Mouse (Mus musculus) brain, embryonic 14.5 days (tissue): ENCODE data around the gene Jmjd8.
A peak's percentile ranks its signal among the peaks of the same experiment; 100 is the strongest.

ENCODE experiments used
- CTCF ChIP-seq: fragments of 200-500 bp; IDR thresholded peaks from 2 replicates; pipeline ENCODE4 v1.5.1; 2012; ENCODE audit warnings: inconsistent platforms, mild to moderate bottlenecking, moderate library complexity, borderline replicate concordance; ENCODE audit not compliant: insufficient read depth, insufficient read length; ENCODE audit errors: extremely low read depth
- POLR2A ChIP-seq: fragments of 200-500 bp; IDR thresholded peaks from 2 replicates; pipeline ENCODE4 v1.6.1; 2012; ENCODE audit warnings: mild to moderate bottlenecking, inconsistent platforms, borderline replicate concordance; ENCODE audit not compliant: poor library complexity, insufficient read depth, insufficient read length, severe bottlenecking; ENCODE audit errors: extremely low read depth

- TF ChIP-seq CTCF, result peak; percentile 67
- peak; percentile 65; the same call in 1 of the 2 replicates for TF ChIP-seq POLR2A
Observed at GRCm38 (mm10) chr17:25844396-25844901, 15.8 kb downstream of the Jmjd8 start, which contains the start of gene Rhot2.
